Mouse (Mus musculus) MEL (cell line): ENCODE measurements around the gene Rimklb.

Experiments
- CTCF ChIP-seq, 3 experiments: IDR thresholded peaks in 2 of 3; conservative IDR thresholded peaks in 1 of 3; 2 replicates each; pipeline ENCODE4 v1.5.1; 2011 to 2012; ENCODE audit warnings: low read length in 3 of 3, low read depth in 2 of 3, mild to moderate bottlenecking in 2 of 3, improper control_type of control experiment in 1 of 3, inconsistent platforms in 1 of 3, mixed read lengths in 1 of 3, moderate library complexity in 1 of 3; ENCODE audit not compliant: control insufficient read depth in 1 of 3, insufficient read depth in 1 of 3, poor library complexity in 1 of 3, severe bottlenecking in 1 of 3
- MAX ChIP-seq: IDR thresholded peaks from 2 replicates; pipeline ENCODE4 v1.6.1; 2011; ENCODE audit warnings: low read length, improper control_type of control experiment
- MAZ ChIP-seq: IDR thresholded peaks from 2 replicates; pipeline ENCODE4 v1.6.1; 2012; ENCODE audit warnings: low read depth, mild to moderate bottlenecking, inconsistent platforms, low read length, improper control_type of control experiment
- MEF2A ChIP-seq: IDR thresholded peaks from 2 replicates; pipeline ENCODE4 v1.6.1; 2014; ENCODE audit warnings: low read depth, mild to moderate bottlenecking, inconsistent platforms, low read length, improper control_type of control experiment; ENCODE audit not compliant: poor library complexity, insufficient replicate concordance, severe bottlenecking; ENCODE audit errors: extremely low read depth
- MYB ChIP-seq: IDR thresholded peaks from 2 replicates; pipeline ENCODE4 v1.6.1; 2011; ENCODE audit warnings: mild to moderate bottlenecking, low read depth, low read length, improper control_type of control experiment
- POLR2A ChIP-seq, 2 experiments: IDR thresholded peaks; 2 replicates each; pipeline ENCODE4 v1.6.1; 2011 to 2012; ENCODE audit warnings: low read length in 2 of 2, mild to moderate bottlenecking in 2 of 2, control low read depth in 1 of 2, improper control_type of control experiment in 1 of 2, low read depth in 1 of 2, moderate library complexity in 1 of 2; ENCODE audit not compliant: control insufficient read depth in 1 of 2, insufficient read depth in 1 of 2, poor library complexity in 1 of 2
- TAL1 ChIP-seq: IDR thresholded peaks from 2 replicates; pipeline ENCODE4 v1.6.1; 2012; ENCODE audit warnings: mild to moderate bottlenecking, inconsistent platforms, low read length, moderate library complexity, mixed read lengths
- TBP ChIP-seq: IDR thresholded peaks from 2 replicates; pipeline ENCODE4 v1.8.0; 2011; ENCODE audit warnings: low read depth, low read length, improper control_type of control experiment
- ZNF384 ChIP-seq: IDR thresholded peaks from 2 replicates; pipeline ENCODE4 v1.6.1; 2012; ENCODE audit warnings: low read depth, mild to moderate bottlenecking, inconsistent platforms, low read length, improper control_type of control experiment

GRCm38 (mm10) chr6:122498661-122499060 lies at the start of gene Rimklb:
- TF ChIP-seq POLR2A (IDR thresholded peaks at IDR 0.05; ENCODE audit: control insufficient read depth in 1 of 2, insufficient read depth in 1 of 2, low read depth in 1 of 2, low read length in 2 of 2, poor library complexity in 1 of 2) = no peak
- TF ChIP-seq CTCF (IDR thresholded peaks at IDR 0.05 in 2 of 3, conservative IDR thresholded peaks at IDR 0.05 in 1 of 3; ENCODE audit: control insufficient read depth in 1 of 3, insufficient read depth in 1 of 3, low read depth in 2 of 3, low read length in 3 of 3, poor library complexity in 1 of 3, severe bottlenecking in 1 of 3) = no peak
- TF ChIP-seq MEF2A = no peak
- TF ChIP-seq TBP = no peak
- TF ChIP-seq MYB = no peak
- TF ChIP-seq TAL1 = no peak
- no peak for TF ChIP-seq MAZ
- TF ChIP-seq MAX = no peak
- no peak for TF ChIP-seq ZNF384
